Mouse (Mus musculus): ENCODE results near the gene Pcna. TPM values are rescaled to one million over a fixed set of nuclear protein-coding genes. Genes with fewer than 3 reads are reported as not detected.
A peak's percentile ranks its signal among the peaks of the same experiment; 100 is the strongest.
"Not testable (repeated sequence)": the region's sequence is repeated elsewhere in the genome, so short reads cannot be mapped to it uniquely, and the experiment has no call there.

Pcna gene
- 98.3 and 150 TPM in 2 replicates for polyA plus RNA-seq (2015; fragmentation: Nextera tagmentation; extraction: Ambion mirVana)

GRCm38 (mm10) chr2:132252542-132253528 is at the start of gene Pcna:
Gene Pcna (minus strand): TSS chr2:132253314.
- Histone ChIP-seq H3K27me3 (replicated peaks) (no peaks in the 10 kb centered on the region), H3K36me3 (peaks cover 6% of the 10 kb centered on the region), H3K9me3 (replicated peaks) (no peaks in the 10 kb centered on the region), H3K27ac (replicated peaks) (peak within 1 kb of the TSS; percentile 82), H3K4me2 (peak within 1 kb of the TSS; percentile 91), H3K4me3 (replicated peaks) (peak within 1 kb of the TSS; percentile 62), H3K9ac (replicated peaks) (peak within 1 kb of the TSS; percentile 54), H3K4me1 (peaks cover 21% of the 10 kb centered on the region)
- peak; percentile 99 for ATAC-seq (ENCODE audit: low FRiP score)
- WGBS, result under 1% methylated on average over 78 of the region's 79 CpGs

GRCm38 (mm10) chr2:132301436-132301835 is 48.3 kb upstream of the Pcna start:
- H3K4me1 ChIP-seq, result no peaks in the 10 kb centered on the region
- peaks cover 70% of the 10 kb centered on the region for H3K36me3 ChIP-seq
- H3K9ac ChIP-seq (replicated peaks), result no peak overlapping the region
- H3K27me3 ChIP-seq (replicated peaks), result no peaks in the 10 kb centered on the region
- no peak overlapping the region for H3K4me3 ChIP-seq (replicated peaks)
- H3K4me2 ChIP-seq, result no peak overlapping the region
- H3K9me3 ChIP-seq (replicated peaks), result no peaks in the 10 kb centered on the region
- ATAC-seq (ENCODE audit: low FRiP score), result no peak
- H3K27ac ChIP-seq (replicated peaks), result no peak overlapping the region
- WGBS, result 94% methylated on average over 4 of the region's 4 CpGs

GRCm38 (mm10) chr2:132298250-132298649 is 45.1 kb upstream of the Pcna start:
- 94% methylated on average over 4 of the region's 4 CpGs for WGBS
- H3K36me3 ChIP-seq, result peaks cover 68% of the 10 kb centered on the region
- ATAC-seq (ENCODE audit: low FRiP score), result no peak

GRCm38 (mm10) chr2:132293694-132294450 is 40.8 kb upstream of the Pcna start:
- Histone ChIP-seq H3K27ac (replicated peaks) (no peak overlapping the region), H3K4me1 (peaks cover 19% of the 10 kb centered on the region), H3K27me3 (replicated peaks) (no peaks in the 10 kb centered on the region), H3K9ac (replicated peaks) (no peak overlapping the region), H3K9me3 (replicated peaks) (no peaks in the 10 kb centered on the region), H3K4me3 (replicated peaks) (no peak overlapping the region), H3K36me3 (peaks cover 39% of the 10 kb centered on the region), H3K4me2 (no peak overlapping the region)
- WGBS, result 95% methylated on average over 10 of the region's 10 CpGs
- no peak for ATAC-seq (ENCODE audit: low FRiP score)

More at GRCm38 (mm10) chr2:132298250-132298649, 45.1 kb upstream of the Pcna start:
- no peaks in the 10 kb centered on the region for H3K9me3 ChIP-seq (replicated peaks)
- H3K27me3 ChIP-seq (replicated peaks), result no peaks in the 10 kb centered on the region
- no peak overlapping the region for H3K4me3 ChIP-seq (replicated peaks)
- no peak overlapping the region for H3K9ac ChIP-seq (replicated peaks)
- no peak overlapping the region for H3K27ac ChIP-seq (replicated peaks)
- H3K4me1 ChIP-seq, result no peaks in the 10 kb centered on the region
- no peak overlapping the region for H3K4me2 ChIP-seq

GRCm38 (mm10) chr2:132292083-132292482 is 39.0 kb upstream of the Pcna start:
- H3K4me3 ChIP-seq (replicated peaks), result no peak overlapping the region
- H3K27me3 ChIP-seq (replicated peaks), result no peaks in the 10 kb centered on the region
- H3K9me3 ChIP-seq (replicated peaks), result 0 out of 2 replicates have a peak, but pooled peaks cover 1% of the 10 kb centered on the region
- no peak overlapping the region for H3K4me2 ChIP-seq
- peaks cover 23% of the 10 kb centered on the region for H3K36me3 ChIP-seq
- no peak for ATAC-seq (ENCODE audit: low FRiP score)
- H3K9ac ChIP-seq (replicated peaks), result no peak overlapping the region
- WGBS, result 40% methylated on average over 4 of the region's 4 CpGs
- H3K4me1 ChIP-seq, result peaks cover 19% of the 10 kb centered on the region
- no peak overlapping the region for H3K27ac ChIP-seq (replicated peaks)

- H3K27me3 ChIP-seq (replicated peaks), result no peaks in the 10 kb centered on the region
- H3K4me2 ChIP-seq, result no peak overlapping the region
- peaks cover 21% of the 10 kb centered on the region for H3K36me3 ChIP-seq
- peaks cover 19% of the 10 kb centered on the region for H3K4me1 ChIP-seq
- 0 out of 2 replicates have a peak, but pooled peaks cover 3% of the 10 kb centered on the region for H3K9me3 ChIP-seq (replicated peaks)
- no peak overlapping the region for H3K9ac ChIP-seq (replicated peaks)
- no peak for ATAC-seq (ENCODE audit: low FRiP score)
- no peak overlapping the region for H3K4me3 ChIP-seq (replicated peaks)
- WGBS, result 81% methylated on average over 3 of the region's 3 CpGs
- no peak overlapping the region for H3K27ac ChIP-seq (replicated peaks)
These were observed 38.2 kb upstream of the Pcna start for GRCm38 (mm10) chr2:132291265-132291664.

- Histone ChIP-seq H3K4me2 (no peak overlapping the region), H3K4me3 (replicated peaks) (no peak overlapping the region), H3K9me3 (replicated peaks) (0 out of 2 replicates have a peak, but pooled peaks cover 3% of the 10 kb centered on the region), H3K27ac (replicated peaks) (no peak overlapping the region), H3K9ac (replicated peaks) (no peak overlapping the region), H3K4me1 (peaks cover 19% of the 10 kb centered on the region), H3K36me3 (peaks cover 17% of the 10 kb centered on the region), H3K27me3 (replicated peaks) (no peaks in the 10 kb centered on the region)
- WGBS, result 78% methylated on average over 6 of the region's 6 CpGs
- ATAC-seq (ENCODE audit: low FRiP score), result no peak
These were observed 37.7 kb upstream of the Pcna start for GRCm38 (mm10) chr2:132290808-132291207.

GRCm38 (mm10) chr2:132289213-132289612 is 36.1 kb upstream of the Pcna start:
- not testable (repeated sequence) for H3K27me3 ChIP-seq (replicated peaks); H3K27ac ChIP-seq (replicated peaks); H3K9ac ChIP-seq (replicated peaks); ATAC-seq (ENCODE audit: low FRiP score); H3K36me3 ChIP-seq; H3K4me3 ChIP-seq (replicated peaks); H3K9me3 ChIP-seq (replicated peaks); H3K4me2 ChIP-seq
- H3K4me1 ChIP-seq, result peaks cover 24% of the 10 kb centered on the region
- WGBS, result 86% methylated on average over 5 of the region's 7 CpGs

GRCm38 (mm10) chr2:132286376-132287076 is 33.4 kb upstream of the Pcna start:
- Histone ChIP-seq H3K27me3 (replicated peaks) (no peaks in the 10 kb centered on the region), H3K36me3 (no peaks in the 10 kb centered on the region), H3K4me2 (no peak overlapping the region), H3K4me3 (replicated peaks) (no peak overlapping the region), H3K9me3 (replicated peaks) (0 out of 2 replicates have a peak, but pooled peaks cover 3% of the 10 kb centered on the region), H3K27ac (replicated peaks) (no peak overlapping the region), H3K9ac (replicated peaks) (no peak overlapping the region), H3K4me1 (peaks cover 32% of the 10 kb centered on the region)
- no peak for ATAC-seq (ENCODE audit: low FRiP score)
- 83% methylated on average over 9 of the region's 9 CpGs for WGBS

GRCm38 (mm10) chr2:132285722-132286121 is 32.6 kb upstream of the Pcna start:
- WGBS, result 89% methylated on average over 5 of the region's 5 CpGs
- not testable (repeated sequence) for H3K4me3 ChIP-seq (replicated peaks); ATAC-seq (ENCODE audit: low FRiP score); H3K27me3 ChIP-seq (replicated peaks); H3K4me2 ChIP-seq; H3K9ac ChIP-seq (replicated peaks); H3K9me3 ChIP-seq (replicated peaks); H3K36me3 ChIP-seq
- peak overlapping the region; percentile 45; the same call in 1 of the 2 replicates for H3K27ac ChIP-seq (replicated peaks)
- peaks cover 27% of the 10 kb centered on the region for H3K4me1 ChIP-seq
